Mouse (Mus musculus): Measurements from ENCODE around the gene Fbxo40. TPM values are rescaled to one million over a fixed set of nuclear protein-coding genes. Genes with fewer than 3 reads are reported as not detected.
A peak's percentile ranks its signal among the peaks of the same experiment; 100 is the strongest.

The Fbxo40 gene
- polyA plus RNA-seq, 1 experiment, result 0.19 TPM

DNA sequence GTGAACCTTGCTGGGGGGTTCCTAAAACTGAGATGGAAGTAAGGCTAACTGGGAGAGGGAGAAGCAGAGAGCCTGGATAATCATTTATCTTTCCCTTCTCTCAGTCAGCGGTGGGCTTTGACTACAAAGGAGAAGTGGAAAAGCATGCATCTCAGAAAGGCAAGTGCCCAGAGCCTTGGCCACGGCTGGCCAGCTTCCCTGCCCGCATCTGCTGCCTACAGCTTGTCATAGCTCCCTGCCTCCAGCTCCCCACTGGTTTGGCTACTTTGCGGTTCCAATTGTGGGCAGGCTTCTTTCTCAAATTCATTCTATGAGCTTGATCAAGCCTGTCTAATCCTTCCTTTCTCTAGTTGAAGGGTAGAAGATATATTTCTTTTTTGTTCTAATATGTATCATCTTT, 39.2 kb downstream of the Fbxo40 start:
- TF ChIP-seq POLR2A (IDR thresholded peaks at IDR 0.05; ENCODE audit: borderline replicate concordance, low read depth, low read length) (no peak), CTCF (IDR thresholded peaks at IDR 0.05; ENCODE audit: low read depth, low read length) (no peak)
- Histone ChIP-seq H3K4me1 (ENCODE audit: control insufficient read depth, insufficient read depth, low read length) (peaks cover 6% of the 10 kb centered on the region), H3K4me3 (ENCODE audit: insufficient read depth, low read length) (no peak overlapping the region), H3K27ac (ENCODE audit: insufficient read depth, low read depth, low read length) (no peak overlapping the region)

DNA sequence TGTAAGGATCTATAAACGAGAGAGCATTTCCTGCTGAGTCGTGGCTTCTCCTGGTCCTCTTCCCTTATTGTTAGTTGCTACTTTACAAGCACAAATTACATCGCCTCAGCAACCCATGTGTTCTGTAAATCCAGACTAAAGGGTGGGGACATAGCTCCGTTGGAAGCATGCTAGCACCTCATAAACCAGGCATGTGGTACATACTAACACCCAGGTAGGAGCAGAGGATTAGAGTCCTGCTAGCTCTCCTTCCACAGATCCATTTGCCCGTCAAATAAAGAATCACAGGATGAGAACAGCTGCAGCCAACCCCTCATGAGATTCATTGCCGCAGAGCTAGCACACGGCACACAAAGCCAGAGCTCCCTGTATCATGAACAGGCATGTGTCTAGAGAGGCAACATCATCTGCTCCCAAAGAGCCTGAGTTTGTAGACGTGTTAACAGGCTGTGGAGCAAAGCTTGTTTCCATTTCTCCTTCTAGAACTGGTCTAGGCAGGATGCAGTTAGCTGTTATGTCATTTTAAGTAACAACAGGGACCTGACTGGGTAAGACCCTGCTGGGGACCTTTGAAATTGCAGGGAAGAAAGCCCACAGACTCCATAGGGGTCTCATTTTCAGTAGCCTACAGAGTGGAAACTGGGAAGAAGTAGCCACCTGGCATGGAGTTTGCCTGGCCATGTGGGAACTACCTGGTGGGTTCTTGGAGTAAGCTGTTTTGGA, 40.5 kb downstream of the Fbxo40 start:
- H3K27ac ChIP-seq (ENCODE audit: insufficient read depth, low read depth, low read length), result no peak overlapping the region
- peaks cover 6% of the 10 kb centered on the region for H3K4me1 ChIP-seq (ENCODE audit: control insufficient read depth, insufficient read depth, low read length)
- no peak overlapping the region for H3K4me3 ChIP-seq (ENCODE audit: insufficient read depth, low read length)
- no peak for TF ChIP-seq POLR2A (IDR thresholded peaks at IDR 0.05; ENCODE audit: borderline replicate concordance, low read depth, low read length)

- H3K4me1 ChIP-seq (ENCODE audit: control insufficient read depth, insufficient read depth, low read length), result peaks cover 9% of the 10 kb centered on the region
- no peak for TF ChIP-seq CTCF (IDR thresholded peaks at IDR 0.05; ENCODE audit: low read depth, low read length)
- TF ChIP-seq POLR2A (IDR thresholded peaks at IDR 0.05; ENCODE audit: borderline replicate concordance, low read depth, low read length), result no peak
- H3K4me3 ChIP-seq (ENCODE audit: insufficient read depth, low read length), result no peak overlapping the region
- H3K27ac ChIP-seq (ENCODE audit: insufficient read depth, low read depth, low read length), result no peak overlapping the region
Observed at GRCm38 (mm10) chr16:36947646-36948197, 42.5 kb downstream of the Fbxo40 start.

DNA sequence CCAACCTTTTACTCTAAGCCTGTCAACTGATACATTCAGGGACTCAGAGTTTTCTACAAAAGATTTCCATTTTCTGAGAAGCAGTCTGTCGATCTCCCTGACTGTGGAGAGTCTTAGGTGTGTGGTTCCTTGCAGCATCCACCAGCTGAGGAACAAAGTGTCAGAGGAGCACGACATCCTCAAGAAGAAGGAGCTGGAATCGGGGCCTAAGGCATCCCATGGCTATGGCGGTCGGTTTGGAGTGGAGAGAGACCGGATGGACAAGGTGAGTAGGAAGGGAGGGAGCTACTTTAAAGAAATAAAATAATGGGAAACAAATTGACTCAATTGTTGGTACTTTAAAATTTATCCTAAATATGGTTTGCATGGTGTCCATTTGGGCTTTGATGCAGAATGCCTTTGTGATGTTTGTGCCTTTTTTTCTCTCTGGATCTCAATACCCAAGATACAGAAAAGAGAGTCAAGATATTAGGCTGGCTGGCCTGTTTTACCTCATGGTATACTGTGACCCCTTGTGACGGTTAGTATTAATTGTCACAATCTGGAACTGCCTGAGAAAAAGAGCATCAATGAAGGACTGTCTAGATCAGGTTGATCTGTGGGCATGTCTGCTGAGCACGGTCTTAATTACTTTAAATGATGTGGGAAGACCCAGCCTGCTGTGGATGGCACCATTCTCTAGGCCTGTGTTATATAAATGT, 43.7 kb downstream of the Fbxo40 start:
- Histone ChIP-seq H3K4me3 (ENCODE audit: insufficient read depth, low read length) (no peak overlapping the region), H3K27ac (ENCODE audit: insufficient read depth, low read depth, low read length) (no peak overlapping the region), H3K4me1 (ENCODE audit: control insufficient read depth, insufficient read depth, low read length) (peaks cover 18% of the 10 kb centered on the region)
- TF ChIP-seq CTCF (IDR thresholded peaks at IDR 0.05; ENCODE audit: low read depth, low read length), result no peak
- no peak for TF ChIP-seq POLR2A (IDR thresholded peaks at IDR 0.05; ENCODE audit: borderline replicate concordance, low read depth, low read length)

DNA sequence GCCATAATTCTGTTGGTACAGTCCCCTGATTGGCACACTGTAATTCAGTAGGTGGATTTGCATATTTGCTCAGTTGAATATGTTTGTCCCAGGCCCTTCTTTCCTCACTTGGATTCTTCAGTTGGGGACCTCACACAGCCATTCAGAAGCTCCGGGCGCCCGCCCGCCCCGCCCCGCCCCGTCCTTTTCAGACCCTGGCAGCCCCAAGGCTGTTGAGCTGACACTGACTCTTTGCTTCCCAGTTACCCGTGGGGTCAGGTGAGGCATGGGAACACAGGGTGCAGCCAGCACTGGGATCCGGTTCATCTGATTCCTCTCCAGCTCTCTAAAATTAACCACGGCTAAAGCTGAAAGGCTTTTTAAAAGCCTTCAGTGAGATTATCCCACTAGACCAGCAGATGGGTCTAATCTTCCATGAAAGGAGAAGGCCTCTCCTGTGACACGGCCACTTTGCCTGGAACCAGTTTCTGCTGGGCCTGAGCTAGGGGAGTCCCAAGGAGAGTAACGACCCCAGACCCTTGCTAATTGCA, 45.3 kb downstream of the Fbxo40 start:
- Histone ChIP-seq H3K4me1 (ENCODE audit: control insufficient read depth, insufficient read depth, low read length) (peaks cover 27% of the 10 kb centered on the region), H3K4me3 (ENCODE audit: insufficient read depth, low read length) (no peak overlapping the region), H3K27ac (ENCODE audit: insufficient read depth, low read depth, low read length) (no peak overlapping the region)
- TF ChIP-seq POLR2A (IDR thresholded peaks at IDR 0.05; ENCODE audit: borderline replicate concordance, low read depth, low read length) (no peak), CTCF (IDR thresholded peaks at IDR 0.05; ENCODE audit: low read depth, low read length) (no peak)

DNA sequence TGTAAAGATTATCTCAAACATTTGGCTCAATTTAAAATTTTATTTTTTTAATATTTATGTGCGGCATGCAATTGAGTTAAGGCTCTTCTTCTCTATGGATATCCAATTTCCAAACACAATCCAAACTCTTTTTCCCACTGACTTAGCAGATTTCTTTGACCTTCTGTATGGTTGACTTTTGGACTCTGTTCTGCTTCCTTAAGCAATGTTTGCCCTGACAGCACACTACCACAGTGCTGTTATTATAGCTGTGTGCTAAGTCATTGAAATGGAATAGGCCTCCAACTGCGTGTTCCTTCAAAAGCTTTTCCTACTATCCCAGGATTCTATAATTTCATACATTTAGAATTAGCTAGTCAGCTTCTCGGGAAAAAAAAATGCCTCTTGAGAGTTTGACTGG, 46.7 kb downstream of the Fbxo40 start:
- Histone ChIP-seq H3K4me3 (ENCODE audit: insufficient read depth, low read length) (no peak overlapping the region), H3K4me1 (ENCODE audit: control insufficient read depth, insufficient read depth, low read length) (peaks cover 32% of the 10 kb centered on the region), H3K27ac (ENCODE audit: insufficient read depth, low read depth, low read length) (no peak overlapping the region)
- TF ChIP-seq CTCF (IDR thresholded peaks at IDR 0.05; ENCODE audit: low read depth, low read length), result no peak
- no peak for TF ChIP-seq POLR2A (IDR thresholded peaks at IDR 0.05; ENCODE audit: borderline replicate concordance, low read depth, low read length)

GRCm38 (mm10) chr16:36941895-36942294, 48.4 kb downstream of the Fbxo40 start:
- Histone ChIP-seq H3K4me1 (ENCODE audit: control insufficient read depth, insufficient read depth, low read length) (peaks cover 42% of the 10 kb centered on the region), H3K4me3 (ENCODE audit: insufficient read depth, low read length) (no peak overlapping the region)
- TF ChIP-seq CTCF (IDR thresholded peaks at IDR 0.05; ENCODE audit: low read depth, low read length) (no peak), POLR2A (IDR thresholded peaks at IDR 0.05; ENCODE audit: borderline replicate concordance, low read depth, low read length) (no peak)

GRCm38 (mm10) chr16:36941137-36941727, 49.0 kb downstream of the Fbxo40 start:
- Histone ChIP-seq H3K4me3 (ENCODE audit: insufficient read depth, low read length) (no peak overlapping the region), H3K4me1 (ENCODE audit: control insufficient read depth, insufficient read depth, low read length) (peaks cover 47% of the 10 kb centered on the region), H3K27ac (ENCODE audit: insufficient read depth, low read depth, low read length) (peak overlapping the region; percentile 66)
- no peak for TF ChIP-seq POLR2A (IDR thresholded peaks at IDR 0.05; ENCODE audit: borderline replicate concordance, low read depth, low read length)
- no peak for TF ChIP-seq CTCF (IDR thresholded peaks at IDR 0.05; ENCODE audit: low read depth, low read length)

More at GRCm38 (mm10) chr16:36941895-36942294, 48.4 kb downstream of the Fbxo40 start:
- peak overlapping the region; percentile 60 for H3K27ac ChIP-seq (ENCODE audit: insufficient read depth, low read depth, low read length)

GRCm38 (mm10) chr16:36935814-36936213, 54.5 kb downstream of the Fbxo40 start:
- H3K4me1 ChIP-seq (ENCODE audit: control insufficient read depth, insufficient read depth, low read length), result peaks cover 65% of the 10 kb centered on the region
- peak overlapping the region; percentile 85 for H3K27ac ChIP-seq (ENCODE audit: insufficient read depth, low read depth, low read length)
- TF ChIP-seq CTCF (IDR thresholded peaks at IDR 0.05; ENCODE audit: low read depth, low read length) (no peak), POLR2A (IDR thresholded peaks at IDR 0.05; ENCODE audit: borderline replicate concordance, low read depth, low read length) (no peak)
- peak overlapping the region; percentile 65 for H3K4me3 ChIP-seq (ENCODE audit: insufficient read depth, low read length)

All from bone marrow macrophage, adult 2 months (primary cell).